Mouse (Mus musculus) liver, embryonic 14.5 days (tissue): ENCODE measurements around the gene Ccdc83. TPM values are rescaled to one million over a fixed set of nuclear protein-coding genes. Genes with fewer than 3 reads are reported as not detected.

ENCODE experiments used
- ATAC-seq: fragments of 200-750 bp; cut with Nextera tagmentation; 2 replicates; pipeline ENCODE4 v1.8.0; 2017; ENCODE audit warnings: moderate number of reproducible peaks, mild to moderate bottlenecking, moderate library complexity; ENCODE audit not compliant: insufficient read depth
- DNase-seq, 3 experiments: peaks; one replicate each; pipeline ENCODE4 v3.0.0-alpha.2; 2012 to 2013; ENCODE audit warnings: low read depth in 3 of 3, low spot score in 3 of 3
- H3K27ac ChIP-seq: fragments of 300-500 bp; sonication (generic); 2 replicates; pipeline ENCODE4 v1.5.1; 2014; ENCODE audit warnings: moderate library complexity, mild to moderate bottlenecking, control low read depth, inconsistent platforms
- H3K27me3 ChIP-seq: fragments of 300-500 bp; sonication (generic); 2 replicates; pipeline ENCODE4 v1.6.1; 2014; ENCODE audit warnings: mild to moderate bottlenecking, low read length, moderate library complexity; ENCODE audit not compliant: control insufficient read depth, insufficient read depth
- H3K36me3 ChIP-seq: fragments of 300-500 bp; sonication (generic); replicated peaks from 2 replicates; pipeline ENCODE4 v1.6.1; 2014; ENCODE audit warnings: low read depth; ENCODE audit not compliant: control insufficient read depth, insufficient read depth
- H3K4me1 ChIP-seq, 2 experiments: fragments of 200-500 bp in 1 of 2; fragments of 300-500 bp in 1 of 2; sonication (generic) in 1 of 2; replicated peaks; 2 replicates each; pipeline ENCODE4 v1.6.1; 2012 to 2014; ENCODE audit warnings: antibody characterized with exemption in 1 of 2, inconsistent platforms in 1 of 2, low read length in 1 of 2; ENCODE audit not compliant: control insufficient read depth in 2 of 2, insufficient read depth in 2 of 2
- H3K4me2 ChIP-seq: fragments of 300-500 bp; sonication (generic); 2 replicates; pipeline ENCODE4 v1.6.1; 2014; ENCODE audit warnings: low read depth, mild to moderate bottlenecking, control low read depth, moderate library complexity
- H3K4me3 ChIP-seq, 2 experiments: fragments of 200-500 bp in 1 of 2; fragments of 300-500 bp in 1 of 2; sonication (generic) in 1 of 2; 2 replicates each; pipeline ENCODE4 v1.5.1; 2012 to 2014; ENCODE audit warnings: low read depth in 2 of 2, low read length in 2 of 2, mild to moderate bottlenecking in 2 of 2, control low read depth in 1 of 2, inconsistent platforms in 1 of 2, moderate library complexity in 1 of 2; ENCODE audit not compliant: insufficient read depth in 1 of 2
- H3K9ac ChIP-seq: fragments of 300-500 bp; sonication (generic); replicated peaks from 2 replicates; pipeline ENCODE4 v1.6.1; 2014; ENCODE audit warnings: mild to moderate bottlenecking, control low read depth, moderate library complexity
- H3K9me3 ChIP-seq: fragments of 300-500 bp; sonication (generic); 2 replicates; pipeline ENCODE4 v1.6.1; 2016; ENCODE audit warnings: low read length, mixed read lengths; ENCODE audit not compliant: control insufficient read depth
- CTCF ChIP-seq: IDR thresholded peaks from 2 replicates; pipeline ENCODE4 v1.5.1; 2016; ENCODE audit warnings: antibody characterized with exemption, low read depth, control low read depth
- EP300 ChIP-seq: IDR thresholded peaks from 2 replicates; pipeline ENCODE4 v1.6.1; 2016; ENCODE audit warnings: antibody characterized with exemption, low read depth
- WGBS: fragments of 180-500 bp; shearing (Covaris S2); extraction: QIAGEN DNeasy Blood & Tissue Kit; methylation state at CpG from one replicate; pipeline ENCODE4 v1.1.7; 2014; ENCODE audit not compliant: insufficient replicate concordance; 5-methylcytosine and 5-hydroxymethylcytosine counted together
- polyA plus RNA-seq, 2 experiments: library from polyadenylated mRNA; depleted of rRNA in 1 of 2; stranded (reverse) in 1 of 2; unstranded in 1 of 2; fragments of >200 nt; fragmentation: Nextera tagmentation in 1 of 2; extraction: Ambion mirVana in 1 of 2; gene quantifications; 2 replicates each; pipeline versions ENCODE4 v1.2.1 to v1.2.3; 2012 to 2014

The Ccdc83 gene
- polyA plus RNA-seq, 2 experiments, result not detected

- Histone ChIP-seq H3K9ac (no peak overlapping the region), H3K27me3 (no peaks in the 10 kb centered on the region), H3K4me1 (0 out of 4 replicates have a peak, but pooled peaks cover 0 to 1% of the 10 kb centered on the region in 2 experiments), H3K36me3 (no peaks in the 10 kb centered on the region), H3K4me2 (no peak overlapping the region), H3K4me3 (no peak overlapping the region), H3K9me3 (no peaks in the 10 kb centered on the region), H3K27ac (no peak overlapping the region)
- ATAC-seq (no peak), DNase-seq (no peak)
- TF ChIP-seq EP300, result no peak
- WGBS, result 59% methylated on average over 1 of the region's 1 CpGs
Observed at GRCm38 (mm10) chr7:90282786-90283185, 17.2 kb upstream of the Ccdc83 start.

GRCm38 (mm10) chr7:90281759-90282546 is 16.4 kb upstream of the Ccdc83 start:
- H3K27me3 ChIP-seq, result no peaks in the 10 kb centered on the region
- TF ChIP-seq EP300 (no peak), CTCF (no peak)
- no peak overlapping the region for H3K4me3 ChIP-seq
- H3K4me2 ChIP-seq, result no peak overlapping the region
- DNase-seq (no peak), ATAC-seq (no peak)
- WGBS, result 69% methylated on average over 11 of the region's 11 CpGs
- no peaks in the 10 kb centered on the region for H3K36me3 ChIP-seq
- H3K9me3 ChIP-seq, result no peaks in the 10 kb centered on the region
- no peak overlapping the region for H3K9ac ChIP-seq
- H3K27ac ChIP-seq, result no peak overlapping the region
- 0 out of 4 replicates have a peak, but pooled peaks cover 0 to 1% of the 10 kb centered on the region in 2 experiments for H3K4me1 ChIP-seq

- H3K27ac ChIP-seq, result no peak overlapping the region
- H3K9me3 ChIP-seq, result no peaks in the 10 kb centered on the region
- TF ChIP-seq EP300, result no peak
- no peak for TF ChIP-seq CTCF
- H3K36me3 ChIP-seq, result no peaks in the 10 kb centered on the region
- no peak overlapping the region for H3K4me2 ChIP-seq
- ATAC-seq, result no peak
- no peak overlapping the region for H3K9ac ChIP-seq
- 0 out of 4 replicates have a peak, but pooled peaks cover 0 to 1% of the 10 kb centered on the region in 2 experiments for H3K4me1 ChIP-seq
- no peak overlapping the region for H3K4me3 ChIP-seq
- WGBS, result 38% methylated on average over 8 of the region's 8 CpGs
- H3K27me3 ChIP-seq, result no peaks in the 10 kb centered on the region
- DNase-seq, result no peak
Observed at GRCm38 (mm10) chr7:90280878-90281277, 15.3 kb upstream of the Ccdc83 start.

- H3K9me3 ChIP-seq, result no peaks in the 10 kb centered on the region
- no peaks in the 10 kb centered on the region for H3K36me3 ChIP-seq
- TF ChIP-seq CTCF, result peak; percentile 53
- no peak for TF ChIP-seq EP300
- DNase-seq (peak in 1 of 3 experiments; percentile 5), ATAC-seq (no peak)
- no peak overlapping the region for H3K27ac ChIP-seq
- no peak overlapping the region for H3K4me3 ChIP-seq
- 50% methylated on average over 11 of the region's 11 CpGs for WGBS
- H3K4me2 ChIP-seq, result no peak overlapping the region
- H3K9ac ChIP-seq, result no peak overlapping the region
- H3K4me1 ChIP-seq, result 0 out of 4 replicates have a peak, but pooled peaks cover 0 to under 1% of the 10 kb centered on the region in 2 experiments
- H3K27me3 ChIP-seq, result no peaks in the 10 kb centered on the region
Observed at GRCm38 (mm10) chr7:90280274-90280875, 14.8 kb upstream of the Ccdc83 start.

GRCm38 (mm10) chr7:90279136-90279535 is 13.6 kb upstream of the Ccdc83 start:
- no peaks in the 10 kb centered on the region for H3K4me1 ChIP-seq
- TF ChIP-seq EP300, result no peak
- ATAC-seq (no peak), DNase-seq (no peak)
- no peaks in the 10 kb centered on the region for H3K9me3 ChIP-seq
- no peaks in the 10 kb centered on the region for H3K36me3 ChIP-seq
- no peak overlapping the region for H3K4me2 ChIP-seq
- no peaks in the 10 kb centered on the region for H3K27me3 ChIP-seq
- H3K27ac ChIP-seq, result no peak overlapping the region
- no peak overlapping the region for H3K9ac ChIP-seq
- H3K4me3 ChIP-seq, result no peak overlapping the region
- WGBS, result 70% methylated on average over 4 of the region's 4 CpGs
